Mouse (Mus musculus) heart, adult 18-20 months (tissue): Measurements from ENCODE around the gene Ldlr. TPM values are rescaled to one million over a fixed set of nuclear protein-coding genes. Genes with fewer than 3 reads are reported as not detected.
A peak's percentile ranks its signal among the peaks of the same experiment; 100 is the strongest.

Source experiments
- DNase-seq, 2 experiments: peaks; one replicate each; pipeline ENCODE4 v3.0.0; 2021 to 2022; ENCODE audit warnings: mixed read lengths in 1 of 2
- total RNA-seq, 2 experiments: library from RNA; stranded (reverse); gene quantifications; 2 replicates each; pipeline ENCODE4 v1.2.3; 2021

The Ldlr gene
- total RNA-seq, 2 experiments from 2014 or later: 1.9 to 2.4 TPM

GRCm38 (mm10) chr9:21725224-21726121, 2.2 kb downstream of the Ldlr start:
- DNase-seq: no peak

GRCm38 (mm10) chr9:21726218-21726975, 3.1 kb downstream of the Ldlr start:
- no peak for DNase-seq

- no peak for DNase-seq
Measured at GRCm38 (mm10) chr9:21728261-21728832, 5.1 kb downstream of the Ldlr start.

- peak in 1 of 2 experiments; percentile 35 for DNase-seq
Measured at GRCm38 (mm10) chr9:21729264-21729663, 6.0 kb downstream of the Ldlr start.

- no peak for DNase-seq
Measured at GRCm38 (mm10) chr9:21732288-21732687, 9.0 kb downstream of the Ldlr start.

GRCm38 (mm10) chr9:21733446-21733845, 10.2 kb downstream of the Ldlr start:
- no peak for DNase-seq

- no peak for DNase-seq
Measured at GRCm38 (mm10) chr9:21733989-21734388, 10.7 kb downstream of the Ldlr start.

- no peak for DNase-seq
Measured at GRCm38 (mm10) chr9:21735126-21735525, 11.8 kb downstream of the Ldlr start.

- no peak for DNase-seq
Measured at GRCm38 (mm10) chr9:21736580-21736979, 13.3 kb downstream of the Ldlr start.

- no peak for DNase-seq
Measured at GRCm38 (mm10) chr9:21737188-21737587, 13.9 kb downstream of the Ldlr start.

- DNase-seq: no peak
Measured at GRCm38 (mm10) chr9:21738776-21739175, 15.5 kb downstream of the Ldlr start.

- no peak for DNase-seq
Measured at GRCm38 (mm10) chr9:21740427-21740826, 17.1 kb downstream of the Ldlr start.

GRCm38 (mm10) chr9:21741514-21741913, 18.2 kb downstream of the Ldlr start:
- no peak for DNase-seq

- no peak for DNase-seq
Measured at GRCm38 (mm10) chr9:21747238-21747774, 24.0 kb downstream of the Ldlr start.

- DNase-seq: peak; percentile 73 to 83
Measured at GRCm38 (mm10) chr9:21748033-21748432, 24.8 kb downstream of the Ldlr start.

GRCm38 (mm10) chr9:21748491-21748890, 25.2 kb downstream of the Ldlr start:
- DNase-seq: no peak

GRCm38 (mm10) chr9:21749382-21750118, 26.3 kb downstream of the Ldlr start:
- DNase-seq: no peak

- no peak for DNase-seq
Measured at GRCm38 (mm10) chr9:21750370-21750769, 27.1 kb downstream of the Ldlr start.

GRCm38 (mm10) chr9:21751347-21751746, 28.1 kb downstream of the Ldlr start:
- peak; percentile 64 to 67 for DNase-seq

- peak; percentile 72 to 83 for DNase-seq
Measured at GRCm38 (mm10) chr9:21752252-21752792, 29.0 kb downstream of the Ldlr start.

- peak; percentile 90 to 91 for DNase-seq
Measured at GRCm38 (mm10) chr9:21754003-21754402, 30.7 kb downstream of the Ldlr start.
